10 mouse cellular contexts compared by ENCODE assay signal in genomic region chr19:16386514-16386913, GRCm38 (mm10). TPM values are rescaled to one million over a fixed set of nuclear protein-coding genes. Genes with fewer than 3 reads are reported as not detected.
DNase-seq lines count a peak whose midpoint lies in the region.
"Had no signal": no experiment of that assay in that cellular context is flagged by ENCODE, and none has a peak within 500 bp of the region (broad histone marks: within the 10 kb centered on the region; RNA-seq: fewer than 3 reads in every experiment).

No protein-coding gene starts in this region.

- peak; percentile 27 to 67 for DNase-seq in frontal cortex, adult 2 months (ENCODE audit: extremely low spot score in 1 of 2, low spot score in 1 of 2)
- no peak for DNase-seq in frontal cortex, postnatal 10 days (ENCODE audit: low spot score in 2 of 2)
- peak; percentile 23 to 61 for DNase-seq in left cerebral cortex, adult 9 months (ENCODE audit: low spot score in 2 of 2)
- no peak for DNase-seq in left cerebral cortex, adult 11 months (ENCODE audit: low spot score)
- DNase-seq in NIH3T3 (ENCODE audit: low read depth) (peak; percentile 90), liver (no peak)
- DNase-seq in lung, postnatal 36 days = peak; percentile 52
- no peak for DNase-seq in cerebellum, postnatal 4 days (ENCODE audit: low spot score in 2 of 2)
- DNase-seq: cerebellum, adult 9-10 months; gastrocnemius, postnatal 25 days had no signal

RNA-seq across cellular contexts. Expression of gene Gna14, which starts 49.0 kb away (rescaled TPM):
- polyA plus RNA-seq in frontal cortex, adult 2 months (2012; rRNA removed) = 0.25 and 0.30 TPM in 2 replicates

Comparison
In these comparisons a context has a peak if more than half of its experiments do, and no peak if none do; other contexts are left out.
1. DNase-seq: peak in frontal cortex, adult 2 months (2 of 2), left cerebral cortex, adult 9 months (2 of 2), NIH3T3 (single experiment) and lung, postnatal 36 days (single experiment); none in frontal cortex, postnatal 10 days (0 of 2), left cerebral cortex, adult 11 months (single experiment), cerebellum, postnatal 4 days (0 of 2) and liver (single experiment).